Mouse (Mus musculus): ENCODE measurements around the gene Cd2bp2.

DNA sequence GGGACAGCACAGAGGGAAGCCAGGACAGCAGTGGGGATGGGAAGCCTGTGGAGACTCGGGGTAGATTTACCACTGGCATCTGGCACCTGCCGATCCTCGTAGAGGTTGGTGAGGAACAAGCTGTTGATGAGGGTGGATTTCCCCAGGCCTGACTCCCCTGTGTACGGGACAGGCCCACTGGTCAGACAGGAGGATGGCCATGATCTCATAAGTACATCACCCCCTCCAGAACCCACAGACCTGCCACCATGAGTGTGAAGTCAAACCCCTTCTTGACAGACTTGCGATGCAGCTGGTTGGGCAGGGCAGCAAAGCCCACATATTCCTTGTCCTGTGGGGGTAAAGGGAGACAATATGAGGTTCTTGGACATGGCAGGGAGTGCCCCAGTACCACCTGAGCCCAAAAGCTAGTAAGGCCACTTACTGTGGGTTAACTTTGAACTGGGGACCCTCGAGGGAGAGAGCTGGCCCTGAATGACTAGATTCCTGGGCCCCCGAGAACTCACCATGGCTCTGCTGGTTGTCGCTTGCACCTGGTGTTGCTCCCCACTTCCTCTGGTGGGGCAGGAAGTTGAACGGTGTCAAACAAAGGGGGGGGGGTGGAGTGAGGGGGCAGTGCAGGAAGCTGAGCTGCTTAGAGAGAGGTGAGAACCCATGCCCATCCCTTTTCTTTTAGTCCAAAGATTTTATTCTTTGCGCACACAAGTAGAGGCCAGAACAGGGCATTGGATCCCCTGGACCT lies 22.2 kb upstream of the Cd2bp2 start:
- no peak for TF ChIP-seq CTCF (IDR thresholded peaks at IDR 0.05)
- TF ChIP-seq EP300 (IDR thresholded peaks at IDR 0.05; ENCODE audit: insufficient read depth, low read depth, low read length) = no peak

Data from heart, adult 2 months (tissue).